Mouse (Mus musculus): ENCODE measurements around the gene 4930562C15Rik. TPM values are rescaled to one million over a fixed set of nuclear protein-coding genes. Genes with fewer than 3 reads are reported as not detected.
A peak's percentile ranks its signal among the peaks of the same experiment; 100 is the strongest.

Gene 4930562C15Rik
- polyA plus RNA-seq, 1 experiment, result not detected

DNA sequence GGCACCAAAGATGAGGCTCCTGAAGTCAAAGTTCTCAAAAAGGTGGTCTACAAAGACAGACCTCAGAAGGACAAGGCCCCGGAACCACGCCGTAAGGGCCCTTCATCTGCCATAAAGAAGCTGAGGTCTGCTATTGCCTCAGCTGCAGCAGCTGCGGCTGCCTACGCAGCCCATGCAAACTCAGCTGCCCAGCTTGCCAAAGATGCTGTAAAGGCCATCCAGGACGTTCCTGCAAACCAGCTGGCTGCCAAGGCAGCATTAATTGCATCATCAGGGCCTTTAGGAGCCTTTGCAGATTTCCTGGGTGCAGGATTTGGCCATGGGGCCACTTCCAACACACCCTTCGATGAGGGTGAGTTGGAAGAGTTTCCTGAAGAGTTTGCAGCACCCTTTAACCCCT, 15.1 kb downstream of the 4930562C15Rik start:
- no peaks in the 10 kb centered on the region for H3K36me3 ChIP-seq (ENCODE audit: control insufficient read depth, insufficient read depth, low read length, poor library complexity, severe bottlenecking)
- no peak overlapping the region for H3K4me3 ChIP-seq (ENCODE audit: low read depth, low read length)
- H3K4me1 ChIP-seq (ENCODE audit: control insufficient read depth, insufficient read depth, low read length), result no peaks in the 10 kb centered on the region
- no peaks in the 10 kb centered on the region for H3K9me3 ChIP-seq (replicated peaks; ENCODE audit: control insufficient read depth, insufficient read depth, low read length, poor library complexity, severe bottlenecking)
- H3K27me3 ChIP-seq (ENCODE audit: control insufficient read depth, insufficient read depth, low read length, poor library complexity, severe bottlenecking), result no peaks in the 10 kb centered on the region
- no peak overlapping the region for H3K9ac ChIP-seq (ENCODE audit: low read depth, poor library complexity, severe bottlenecking)
- TF ChIP-seq EP300 (IDR thresholded peaks at IDR 0.05; ENCODE audit: insufficient read depth, low read depth, low read length) (no peak), POLR2A (IDR thresholded peaks at IDR 0.05; ENCODE audit: insufficient read depth, low read length) (no peak), CTCF (IDR thresholded peaks at IDR 0.05; ENCODE audit: low read depth, low read length) (no peak)
- no peak overlapping the region for H3K27ac ChIP-seq (ENCODE audit: insufficient read depth, low read length)

- no peaks in the 10 kb centered on the region for H3K27me3 ChIP-seq (ENCODE audit: control insufficient read depth, insufficient read depth, low read length, poor library complexity, severe bottlenecking)
- H3K9me3 ChIP-seq (replicated peaks; ENCODE audit: control insufficient read depth, insufficient read depth, low read length, poor library complexity, severe bottlenecking), result no peaks in the 10 kb centered on the region
- H3K9ac ChIP-seq (ENCODE audit: low read depth, poor library complexity, severe bottlenecking), result no peak overlapping the region
- no peak for TF ChIP-seq POLR2A (IDR thresholded peaks at IDR 0.05; ENCODE audit: insufficient read depth, low read length)
- no peak for TF ChIP-seq EP300 (IDR thresholded peaks at IDR 0.05; ENCODE audit: insufficient read depth, low read depth, low read length)
- TF ChIP-seq CTCF (IDR thresholded peaks at IDR 0.05; ENCODE audit: low read depth, low read length), result no peak
- no peaks in the 10 kb centered on the region for H3K36me3 ChIP-seq (ENCODE audit: control insufficient read depth, insufficient read depth, low read length, poor library complexity, severe bottlenecking)
- no peak overlapping the region for H3K27ac ChIP-seq (ENCODE audit: insufficient read depth, low read length)
- no peak overlapping the region for H3K4me3 ChIP-seq (ENCODE audit: low read depth, low read length)
- no peaks in the 10 kb centered on the region for H3K4me1 ChIP-seq (ENCODE audit: control insufficient read depth, insufficient read depth, low read length)
Measured at GRCm38 (mm10) chr16:4850938-4851628, 15.9 kb downstream of the 4930562C15Rik start.

DNA sequence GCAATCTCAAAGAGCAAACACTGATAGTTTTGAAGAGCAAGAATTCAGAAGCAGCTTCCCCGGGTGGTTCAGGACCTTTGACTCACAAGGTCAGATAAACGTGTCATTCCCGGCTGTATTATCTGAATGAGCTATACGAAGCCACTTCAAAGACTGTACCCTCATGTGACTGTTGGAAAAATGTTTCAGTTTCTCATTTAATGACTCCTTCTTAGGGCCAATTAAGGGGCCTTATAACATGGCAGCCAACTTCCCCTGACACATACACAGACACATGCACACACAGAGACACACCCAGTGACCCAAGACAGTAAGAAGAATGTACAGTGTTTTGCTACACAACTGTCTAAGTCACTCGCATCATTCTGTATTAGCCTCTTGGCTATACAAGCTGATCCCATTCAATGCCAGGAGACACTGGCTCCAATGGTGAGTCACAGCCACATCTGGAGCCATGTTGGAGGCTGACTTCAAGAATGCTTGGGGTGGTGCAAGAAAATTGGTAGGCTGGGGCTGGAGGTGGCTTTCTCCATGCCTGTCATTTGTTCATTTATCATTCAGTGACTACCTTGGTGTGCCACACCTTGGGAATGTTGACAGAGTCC, 19.9 kb downstream of the 4930562C15Rik start:
- H3K27ac ChIP-seq (ENCODE audit: insufficient read depth, low read length), result no peak overlapping the region
- no peak overlapping the region for H3K4me3 ChIP-seq (ENCODE audit: low read depth, low read length)
- no peaks in the 10 kb centered on the region for H3K4me1 ChIP-seq (ENCODE audit: control insufficient read depth, insufficient read depth, low read length)
- TF ChIP-seq CTCF (IDR thresholded peaks at IDR 0.05; ENCODE audit: low read depth, low read length) (no peak), POLR2A (IDR thresholded peaks at IDR 0.05; ENCODE audit: insufficient read depth, low read length) (no peak), EP300 (IDR thresholded peaks at IDR 0.05; ENCODE audit: insufficient read depth, low read depth, low read length) (no peak)
- H3K27me3 ChIP-seq (ENCODE audit: control insufficient read depth, insufficient read depth, low read length, poor library complexity, severe bottlenecking), result no peaks in the 10 kb centered on the region
- H3K9me3 ChIP-seq (replicated peaks; ENCODE audit: control insufficient read depth, insufficient read depth, low read length, poor library complexity, severe bottlenecking), result no peaks in the 10 kb centered on the region
- H3K36me3 ChIP-seq (ENCODE audit: control insufficient read depth, insufficient read depth, low read length, poor library complexity, severe bottlenecking), result no peaks in the 10 kb centered on the region
- no peak overlapping the region for H3K9ac ChIP-seq (ENCODE audit: low read depth, poor library complexity, severe bottlenecking)

DNA sequence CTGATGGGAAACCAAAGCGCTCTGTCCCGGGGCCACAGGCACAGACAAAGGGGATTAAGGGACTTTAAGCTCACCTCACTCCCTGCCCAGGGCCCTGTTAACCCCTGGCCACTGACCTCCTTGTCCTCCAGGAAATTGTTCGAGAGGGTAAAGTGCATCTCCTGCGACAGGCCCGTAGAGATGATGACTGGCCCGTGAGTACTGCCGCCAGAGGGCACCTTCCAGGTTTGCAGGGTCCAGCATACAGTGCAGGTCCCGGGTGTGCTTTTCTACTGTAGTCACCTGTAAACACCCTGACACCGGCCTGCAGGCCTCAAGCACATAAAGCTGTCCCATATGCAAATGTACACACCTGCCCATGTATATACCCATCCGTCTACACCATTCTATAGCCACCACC, 26.2 kb downstream of the 4930562C15Rik start:
- no peak overlapping the region for H3K27ac ChIP-seq (ENCODE audit: insufficient read depth, low read length)
- H3K4me1 ChIP-seq (ENCODE audit: control insufficient read depth, insufficient read depth, low read length), result no peaks in the 10 kb centered on the region
- no peaks in the 10 kb centered on the region for H3K9me3 ChIP-seq (replicated peaks; ENCODE audit: control insufficient read depth, insufficient read depth, low read length, poor library complexity, severe bottlenecking)
- no peaks in the 10 kb centered on the region for H3K36me3 ChIP-seq (ENCODE audit: control insufficient read depth, insufficient read depth, low read length, poor library complexity, severe bottlenecking)
- peak; percentile 22 for TF ChIP-seq CTCF (IDR thresholded peaks at IDR 0.05; ENCODE audit: low read depth, low read length)
- TF ChIP-seq POLR2A (IDR thresholded peaks at IDR 0.05; ENCODE audit: insufficient read depth, low read length), result no peak
- H3K9ac ChIP-seq (ENCODE audit: low read depth, poor library complexity, severe bottlenecking), result no peak overlapping the region
- H3K4me3 ChIP-seq (ENCODE audit: low read depth, low read length), result no peak overlapping the region
- H3K27me3 ChIP-seq (ENCODE audit: control insufficient read depth, insufficient read depth, low read length, poor library complexity, severe bottlenecking), result no peaks in the 10 kb centered on the region

DNA sequence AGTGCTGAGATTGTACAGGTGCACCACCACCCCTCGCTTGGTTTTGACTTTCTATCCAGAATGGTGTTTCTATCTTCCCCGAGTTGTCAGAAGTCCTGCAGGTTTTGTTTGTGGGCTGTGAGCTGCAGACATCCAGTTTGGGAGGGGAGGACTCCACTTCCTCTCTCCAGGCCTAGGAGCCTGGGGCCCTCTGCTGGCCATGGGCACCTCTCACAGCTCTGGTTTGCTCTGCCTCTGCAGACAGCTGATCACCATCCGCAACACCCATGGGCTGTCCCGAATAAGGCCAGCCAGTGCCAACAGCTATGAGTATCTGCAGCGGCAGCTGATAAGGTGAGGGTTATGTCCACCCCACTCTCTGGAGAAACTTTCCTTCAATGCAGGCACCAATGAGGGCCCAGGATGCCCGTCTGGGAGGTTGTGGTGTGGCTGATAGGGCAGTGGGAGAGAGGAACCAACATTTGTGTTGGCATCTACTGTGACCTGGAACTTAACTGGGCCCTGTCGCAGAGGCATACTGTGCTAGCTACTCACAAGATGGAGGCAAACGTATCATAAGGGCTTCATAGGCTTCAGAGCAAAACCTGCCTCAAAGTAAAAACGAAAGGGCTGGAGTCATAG, 27.8 kb downstream of the 4930562C15Rik start:
- H3K27me3 ChIP-seq (ENCODE audit: control insufficient read depth, insufficient read depth, low read length, poor library complexity, severe bottlenecking), result no peaks in the 10 kb centered on the region
- H3K4me1 ChIP-seq (ENCODE audit: control insufficient read depth, insufficient read depth, low read length), result no peaks in the 10 kb centered on the region
- H3K36me3 ChIP-seq (ENCODE audit: control insufficient read depth, insufficient read depth, low read length, poor library complexity, severe bottlenecking), result no peaks in the 10 kb centered on the region
- no peak overlapping the region for H3K4me3 ChIP-seq (ENCODE audit: low read depth, low read length)
- H3K9ac ChIP-seq (ENCODE audit: low read depth, poor library complexity, severe bottlenecking), result no peak overlapping the region
- H3K27ac ChIP-seq (ENCODE audit: insufficient read depth, low read length), result no peak overlapping the region
- no peak for TF ChIP-seq POLR2A (IDR thresholded peaks at IDR 0.05; ENCODE audit: insufficient read depth, low read length)
- peak; percentile 75 for TF ChIP-seq CTCF (IDR thresholded peaks at IDR 0.05; ENCODE audit: low read depth, low read length)
- H3K9me3 ChIP-seq (replicated peaks; ENCODE audit: control insufficient read depth, insufficient read depth, low read length, poor library complexity, severe bottlenecking), result no peaks in the 10 kb centered on the region

DNA sequence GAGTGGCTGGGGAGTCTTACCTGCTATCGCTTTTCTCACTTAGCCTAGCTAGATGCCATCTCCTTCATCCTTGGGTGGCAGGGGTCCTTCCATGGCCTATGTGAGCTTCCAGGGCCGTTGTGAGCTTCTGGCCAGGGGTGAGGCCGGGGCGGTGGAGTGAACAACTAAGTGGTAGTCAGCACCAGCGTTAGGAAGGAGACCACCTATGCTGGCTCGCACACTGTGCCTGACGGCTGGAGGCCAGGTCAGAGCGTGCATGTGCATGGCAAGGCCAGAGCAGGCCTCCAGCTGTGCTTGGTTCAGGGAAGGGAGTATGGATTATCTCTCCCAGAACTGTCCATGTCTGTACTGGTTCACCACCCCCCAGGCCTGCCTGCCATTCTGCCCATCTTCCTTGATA, 28.5 kb downstream of the 4930562C15Rik start:
- no peaks in the 10 kb centered on the region for H3K9me3 ChIP-seq (replicated peaks; ENCODE audit: control insufficient read depth, insufficient read depth, low read length, poor library complexity, severe bottlenecking)
- TF ChIP-seq EP300 (IDR thresholded peaks at IDR 0.05; ENCODE audit: insufficient read depth, low read depth, low read length) (no peak), CTCF (IDR thresholded peaks at IDR 0.05; ENCODE audit: low read depth, low read length) (no peak), POLR2A (IDR thresholded peaks at IDR 0.05; ENCODE audit: insufficient read depth, low read length) (no peak)

More for the DNA sequence above, 28.5 kb downstream of the 4930562C15Rik start:
- Histone ChIP-seq H3K4me3 (ENCODE audit: low read depth, low read length) (no peak overlapping the region), H3K9ac (ENCODE audit: low read depth, poor library complexity, severe bottlenecking) (no peak overlapping the region), H3K4me1 (ENCODE audit: control insufficient read depth, insufficient read depth, low read length) (no peaks in the 10 kb centered on the region), H3K27me3 (ENCODE audit: control insufficient read depth, insufficient read depth, low read length, poor library complexity, severe bottlenecking) (no peaks in the 10 kb centered on the region), H3K27ac (ENCODE audit: insufficient read depth, low read length) (no peak overlapping the region), H3K36me3 (ENCODE audit: control insufficient read depth, insufficient read depth, low read length, poor library complexity, severe bottlenecking) (no peaks in the 10 kb centered on the region)

All from ES-Bruce4 (cell line).